Mouse (Mus musculus): ENCODE results near the gene Acad10. TPM values are rescaled to one million over a fixed set of nuclear protein-coding genes. Genes with fewer than 3 reads are reported as not detected.
"Not testable (repeated sequence)": the region's sequence is repeated elsewhere in the genome, so short reads cannot be mapped to it uniquely, and the experiment has no call there.

Acad10 gene
- total RNA-seq, 1 experiment from 2014 or later, result 4.1 TPM

- not testable (repeated sequence) for ATAC-seq (ENCODE audit: extremely low read depth, insufficient number of reproducible peaks, low FRiP score, poor library complexity, severe bottlenecking)
Measured at GRCm38 (mm10) chr5:121603815-121604214, 56.5 kb downstream of the Acad10 start.

GRCm38 (mm10) chr5:121601547-121602299, 58.6 kb downstream of the Acad10 start:
- peak; percentile 89 for ATAC-seq (ENCODE audit: extremely low read depth, insufficient number of reproducible peaks, low FRiP score, poor library complexity, severe bottlenecking)

GRCm38 (mm10) chr5:121598871-121599610, 61.3 kb downstream of the Acad10 start:
- ATAC-seq (ENCODE audit: extremely low read depth, insufficient number of reproducible peaks, low FRiP score, poor library complexity, severe bottlenecking), result no peak

- no peak for ATAC-seq (ENCODE audit: extremely low read depth, insufficient number of reproducible peaks, low FRiP score, poor library complexity, severe bottlenecking)
Measured at GRCm38 (mm10) chr5:121597991-121598537, 62.2 kb downstream of the Acad10 start.

GRCm38 (mm10) chr5:121597332-121597731, 63.0 kb downstream of the Acad10 start:
- 0 out of 2 replicates have a peak, but pooled peaks have one; percentile 7 for ATAC-seq (ENCODE audit: extremely low read depth, insufficient number of reproducible peaks, low FRiP score, poor library complexity, severe bottlenecking)

- no peak for ATAC-seq (ENCODE audit: extremely low read depth, insufficient number of reproducible peaks, low FRiP score, poor library complexity, severe bottlenecking)
Measured at GRCm38 (mm10) chr5:121596226-121596625, 64.1 kb downstream of the Acad10 start.

GRCm38 (mm10) chr5:121595758-121596157, 64.6 kb downstream of the Acad10 start:
- no peak for ATAC-seq (ENCODE audit: extremely low read depth, insufficient number of reproducible peaks, low FRiP score, poor library complexity, severe bottlenecking)

- no peak for ATAC-seq (ENCODE audit: extremely low read depth, insufficient number of reproducible peaks, low FRiP score, poor library complexity, severe bottlenecking)
Measured at GRCm38 (mm10) chr5:121594714-121595313, 65.5 kb downstream of the Acad10 start.

- peak; percentile 62 for ATAC-seq (ENCODE audit: extremely low read depth, insufficient number of reproducible peaks, low FRiP score, poor library complexity, severe bottlenecking)
Measured at GRCm38 (mm10) chr5:121593451-121594401, 66.6 kb downstream of the Acad10 start, which contains the start of gene Aldh2. TSS of gene Aldh2 (minus strand) at chr5:121593824.

GRCm38 (mm10) chr5:121592816-121593407, 67.4 kb downstream of the Acad10 start:
- ATAC-seq (ENCODE audit: extremely low read depth, insufficient number of reproducible peaks, low FRiP score, poor library complexity, severe bottlenecking), result no peak

GRCm38 (mm10) chr5:121592064-121592815, 68.1 kb downstream of the Acad10 start:
- no peak for ATAC-seq (ENCODE audit: extremely low read depth, insufficient number of reproducible peaks, low FRiP score, poor library complexity, severe bottlenecking)

- ATAC-seq (ENCODE audit: extremely low read depth, insufficient number of reproducible peaks, low FRiP score, poor library complexity, severe bottlenecking), result no peak
Measured at GRCm38 (mm10) chr5:121591417-121592063, 68.8 kb downstream of the Acad10 start.

- ATAC-seq (ENCODE audit: extremely low read depth, insufficient number of reproducible peaks, low FRiP score, poor library complexity, severe bottlenecking), result no peak
Measured at GRCm38 (mm10) chr5:121589928-121590327, 70.4 kb downstream of the Acad10 start.

- ATAC-seq (ENCODE audit: extremely low read depth, insufficient number of reproducible peaks, low FRiP score, poor library complexity, severe bottlenecking), result peak; percentile 67
Measured at GRCm38 (mm10) chr5:121586400-121587039, 73.8 kb downstream of the Acad10 start.

- ATAC-seq (ENCODE audit: extremely low read depth, insufficient number of reproducible peaks, low FRiP score, poor library complexity, severe bottlenecking), result no peak
Measured at GRCm38 (mm10) chr5:121585699-121586098, 74.6 kb downstream of the Acad10 start.

- no peak for ATAC-seq (ENCODE audit: extremely low read depth, insufficient number of reproducible peaks, low FRiP score, poor library complexity, severe bottlenecking)
Measured at GRCm38 (mm10) chr5:121585005-121585404, 75.3 kb downstream of the Acad10 start.

Data from neutrophil, adult 5-6 weeks (primary cell).